Mouse (Mus musculus) embryonic fibroblast, embryonic 13.5 days (primary cell): ENCODE results near the gene Tmem108.

Experiments
- CTCF ChIP-seq: IDR thresholded peaks from 2 replicates; pipeline ENCODE4 v1.5.1; 2011; ENCODE audit warnings: mild to moderate bottlenecking, control low read depth, low read length, moderate library complexity, borderline replicate concordance; ENCODE audit not compliant: insufficient read depth
- POLR2A ChIP-seq: IDR thresholded peaks from 2 replicates; pipeline ENCODE4 v1.6.1; 2011; ENCODE audit warnings: low read depth, mild to moderate bottlenecking, control low read depth, low read length, moderate library complexity

DNA sequence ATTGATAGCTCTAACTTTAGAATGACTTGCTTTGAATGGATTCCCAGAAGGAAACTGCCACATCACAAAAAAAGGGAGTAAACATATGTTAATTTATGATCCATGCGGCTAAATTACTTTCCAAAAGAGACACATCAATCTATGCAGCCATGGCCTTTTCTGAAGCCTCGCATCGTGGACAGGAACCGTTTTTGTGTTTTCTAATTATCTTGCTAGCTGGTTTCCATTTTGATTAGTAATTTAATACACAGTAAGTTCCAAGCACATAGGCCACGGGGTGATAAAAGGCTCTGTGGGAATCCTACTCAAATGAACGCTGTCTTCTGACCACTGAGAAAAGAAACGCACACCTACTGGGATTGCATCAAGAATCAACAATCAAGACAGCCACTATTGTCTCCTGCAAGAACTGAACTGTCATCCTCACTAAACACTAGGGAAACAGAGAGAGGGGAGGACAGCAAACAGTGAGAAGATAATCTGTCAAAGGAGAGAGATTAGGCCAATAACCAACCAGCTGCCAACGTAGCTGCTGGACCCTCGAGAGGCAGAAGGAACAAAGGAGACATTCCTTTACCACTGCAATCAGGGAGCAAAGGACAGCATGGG is 132.7 kb downstream of the Tmem108 start:
- TF ChIP-seq CTCF (no peak), POLR2A (no peak)
